Mouse (Mus musculus) embryonic facial prominence, embryonic 10.5 days (tissue): Measurements from ENCODE around the gene Fermt2. TPM values are rescaled to one million over a fixed set of nuclear protein-coding genes. Genes with fewer than 3 reads are reported as not detected.

Source experiments
- DNase-seq: peaks from one replicate; pipeline ENCODE4 v3.0.0-alpha.2; 2017; ENCODE audit warnings: low spot score
- H3K27ac ChIP-seq: fragments of 300-500 bp; sonication (generic); replicated peaks from 2 replicates; pipeline ENCODE4 v1.5.1; 2016; ENCODE audit warnings: mild to moderate bottlenecking
- H3K27me3 ChIP-seq: fragments of 300-500 bp; sonication (generic); replicated peaks from 2 replicates; pipeline ENCODE4 v1.6.1; 2016; ENCODE audit warnings: low read depth, mild to moderate bottlenecking; ENCODE audit not compliant: poor library complexity, severe bottlenecking
- H3K36me3 ChIP-seq: fragments of 300-500 bp; sonication (generic); replicated peaks from 2 replicates; pipeline ENCODE4 v1.6.1; 2016; ENCODE audit warnings: mild to moderate bottlenecking, moderate library complexity
- H3K4me1 ChIP-seq: fragments of 300-500 bp; sonication (generic); 2 replicates; pipeline ENCODE4 v1.6.1; 2016
- H3K4me3 ChIP-seq: fragments of 300-500 bp; sonication (generic); 2 replicates; pipeline ENCODE4 v1.5.1; 2016; ENCODE audit warnings: mild to moderate bottlenecking, moderate library complexity
- H3K9me3 ChIP-seq: fragments of 300-500 bp; sonication (generic); 2 replicates; pipeline ENCODE4 v1.6.1; 2016; ENCODE audit warnings: mild to moderate bottlenecking
- WGBS: fragments of 180-500 bp; shearing (Covaris S2); methylation state at CpG from one replicate; pipeline ENCODE4 v1.1.7; 2016; 5-methylcytosine and 5-hydroxymethylcytosine counted together
- polyA plus RNA-seq: library from polyadenylated mRNA; unstranded; fragments of >200 nt; fragmentation: Nextera tagmentation; extraction: Ambion mirVana; gene quantifications from 2 replicates; pipeline ENCODE4 v1.2.1, GENCODE M21; 2016

The Fermt2 gene
- polyA plus RNA-seq, 1 experiment from 2014 or later, result 99.7 TPM

DNA sequence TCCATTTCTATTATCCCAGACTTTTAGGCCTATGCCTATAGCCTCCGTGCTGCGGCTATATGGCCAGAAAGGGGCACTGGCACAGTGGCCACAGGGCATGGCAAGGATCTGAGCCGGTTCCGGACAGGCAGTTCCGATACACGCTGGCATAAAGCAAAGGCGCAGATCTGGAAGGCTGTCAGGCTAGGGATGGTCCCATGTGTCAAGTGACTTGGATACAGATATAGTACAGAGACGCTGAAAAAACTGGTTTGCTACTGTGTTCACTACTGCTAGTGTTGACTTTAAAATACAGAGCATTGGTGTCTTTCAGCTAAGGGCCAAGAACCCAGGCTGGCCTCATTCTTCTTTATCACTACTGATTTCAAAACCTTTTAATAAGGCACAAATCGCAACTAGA, 72.9 kb downstream of the Fermt2 start:
- Histone ChIP-seq H3K9me3 (no peaks in the 10 kb centered on the region), H3K4me3 (no peak overlapping the region), H3K4me1 (peaks cover 55% of the 10 kb centered on the region), H3K27me3 (no peaks in the 10 kb centered on the region), H3K27ac (peak overlapping the region; percentile 66; the same call in 1 of the 2 replicates), H3K36me3 (peaks cover 45% of the 10 kb centered on the region)
- DNase-seq, result no peak
- WGBS, result 83% methylated on average over 9 of the region's 9 CpGs

- Histone ChIP-seq H3K9me3 (no peaks in the 10 kb centered on the region), H3K36me3 (peaks cover 39% of the 10 kb centered on the region), H3K27me3 (no peaks in the 10 kb centered on the region), H3K4me3 (no peak overlapping the region), H3K4me1 (peaks cover 58% of the 10 kb centered on the region), H3K27ac (no peak overlapping the region; the same call in 1 of the 2 replicates)
- DNase-seq, result no peak
- 0% methylated on average over 1 of the region's 1 CpGs for WGBS
Measured at GRCm38 (mm10) chr14:45456502-45456846, 73.4 kb downstream of the Fermt2 start.

DNA sequence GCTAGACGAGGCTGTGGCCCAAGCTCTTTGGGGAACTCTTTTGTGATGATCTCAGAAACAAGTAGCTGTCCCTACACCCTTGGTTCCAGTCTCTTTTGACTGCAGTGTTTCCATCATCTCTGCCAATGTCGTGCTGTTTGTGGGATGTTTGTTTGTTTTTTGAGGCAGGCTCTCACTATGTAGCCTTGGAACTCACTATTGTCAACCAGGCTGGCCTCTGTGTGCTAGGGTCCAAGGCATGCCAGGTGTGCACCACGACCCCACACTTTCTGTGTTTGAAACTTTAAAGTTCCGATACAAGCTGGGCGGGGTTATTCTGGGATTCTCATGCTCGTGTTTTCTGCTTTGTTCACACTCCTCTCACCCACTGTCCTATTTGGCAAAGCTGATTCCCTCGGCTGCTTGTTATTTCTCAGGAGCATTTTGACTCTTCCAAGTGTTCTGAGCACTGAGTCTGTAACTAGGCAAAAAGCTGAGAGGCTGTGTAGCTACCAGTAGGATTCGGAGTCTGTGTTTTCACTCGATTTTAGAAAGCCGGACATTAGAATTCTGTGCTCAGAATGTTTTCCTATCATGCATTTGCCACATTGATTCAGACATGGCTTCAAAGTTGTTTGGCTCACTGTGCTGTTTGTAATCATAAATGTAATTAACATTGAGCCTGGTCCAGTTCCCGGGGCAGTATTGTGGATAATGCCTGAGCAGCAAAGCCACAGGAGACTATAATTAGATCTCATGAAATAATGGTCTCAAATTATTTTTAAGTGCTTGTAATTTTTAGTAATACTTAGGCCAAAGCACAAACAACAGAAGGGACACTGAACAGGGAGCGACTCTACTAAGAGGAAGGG, 74.0 kb downstream of the Fermt2 start:
- no peak for DNase-seq
- Histone ChIP-seq H3K9me3 (no peaks in the 10 kb centered on the region), H3K27ac (peak overlapping the region; percentile 66; the same call in 1 of the 2 replicates), H3K36me3 (peaks cover 34% of the 10 kb centered on the region), H3K27me3 (no peaks in the 10 kb centered on the region), H3K4me1 (peaks cover 63% of the 10 kb centered on the region), H3K4me3 (no peak overlapping the region)
- WGBS, result 54% methylated on average over 12 of the region's 12 CpGs

- H3K36me3 ChIP-seq, result peaks cover 12% of the 10 kb centered on the region
- H3K9me3 ChIP-seq, result no peaks in the 10 kb centered on the region
- H3K27me3 ChIP-seq, result no peaks in the 10 kb centered on the region
- peaks cover 66% of the 10 kb centered on the region for H3K4me1 ChIP-seq
- no peak overlapping the region for H3K4me3 ChIP-seq
- H3K27ac ChIP-seq, result peak overlapping the region; percentile 69
- DNase-seq, result no peak
- WGBS, result 61% methylated on average over 5 of the region's 5 CpGs
Measured at GRCm38 (mm10) chr14:45453538-45454233, 76.2 kb downstream of the Fermt2 start.

- 25% methylated on average over 11 of the region's 11 CpGs for WGBS
- no peaks in the 10 kb centered on the region for H3K9me3 ChIP-seq
- H3K4me3 ChIP-seq, result no peak overlapping the region
- H3K27ac ChIP-seq, result peak overlapping the region; percentile 54; the same call in 1 of the 2 replicates
- peaks cover 5% of the 10 kb centered on the region for H3K36me3 ChIP-seq
- no peaks in the 10 kb centered on the region for H3K27me3 ChIP-seq
- DNase-seq, result no peak
- H3K4me1 ChIP-seq, result peaks cover 63% of the 10 kb centered on the region
Measured at GRCm38 (mm10) chr14:45452861-45453512, 76.9 kb downstream of the Fermt2 start.

DNA sequence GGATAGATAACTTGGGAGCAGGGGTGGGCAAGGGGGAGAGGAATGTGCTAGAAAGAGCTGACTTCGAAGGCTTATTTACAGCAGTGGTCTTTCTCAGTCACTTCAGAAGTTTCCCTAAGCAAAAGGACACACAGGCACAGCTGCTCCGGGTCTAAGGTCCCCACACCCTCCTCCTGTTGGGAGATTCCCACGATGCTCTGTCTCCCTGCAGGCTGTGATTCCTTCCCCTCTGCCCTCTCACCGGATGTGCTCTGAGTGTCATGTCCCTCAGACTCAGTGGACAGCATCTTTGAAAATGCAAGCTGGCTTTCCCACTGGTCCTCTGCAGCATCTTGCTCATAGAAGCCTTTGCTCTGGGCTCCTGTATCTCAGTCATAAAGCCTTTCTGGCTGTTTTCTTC, 77.8 kb downstream of the Fermt2 start:
- Histone ChIP-seq H3K27ac (peak overlapping the region; percentile 51), H3K9me3 (no peaks in the 10 kb centered on the region), H3K4me3 (no peak overlapping the region), H3K4me1 (peaks cover 62% of the 10 kb centered on the region), H3K36me3 (no peaks in the 10 kb centered on the region), H3K27me3 (no peaks in the 10 kb centered on the region)
- no peak for DNase-seq
- WGBS, result 34% methylated on average over 4 of the region's 4 CpGs

- Histone ChIP-seq H3K27me3 (no peaks in the 10 kb centered on the region), H3K9me3 (no peaks in the 10 kb centered on the region), H3K4me1 (peaks cover 54% of the 10 kb centered on the region), H3K27ac (no peak overlapping the region; the same call in 1 of the 2 replicates), H3K4me3 (no peak overlapping the region), H3K36me3 (no peaks in the 10 kb centered on the region)
- peak; percentile 28 for DNase-seq
- WGBS, result 17% methylated on average over 2 of the region's 2 CpGs
Measured at GRCm38 (mm10) chr14:45451090-45451489, 78.8 kb downstream of the Fermt2 start.

DNA sequence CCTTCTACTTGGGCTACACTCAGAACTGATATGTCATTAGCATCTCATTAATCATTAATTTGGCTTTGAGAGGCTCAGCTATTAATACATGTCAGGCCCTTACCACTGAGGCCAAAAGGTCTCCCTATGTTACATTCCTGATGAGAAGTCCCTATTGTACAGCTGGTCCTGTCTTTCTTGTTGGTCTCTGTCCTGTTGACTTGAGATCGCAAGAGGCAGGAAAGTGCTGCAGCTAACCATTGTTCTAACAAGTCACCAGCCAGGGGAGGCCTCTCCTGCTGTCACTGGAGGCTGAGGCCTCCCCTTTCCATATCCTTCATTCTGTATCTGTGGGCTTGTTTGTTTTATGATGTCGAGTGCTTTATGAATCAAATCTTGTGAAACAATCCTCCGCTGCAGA, 83.1 kb downstream of the Fermt2 start:
- H3K9me3 ChIP-seq, result no peaks in the 10 kb centered on the region
- H3K4me3 ChIP-seq, result no peak overlapping the region
- no peaks in the 10 kb centered on the region for H3K36me3 ChIP-seq
- 83% methylated on average over 3 of the region's 3 CpGs for WGBS
- peaks cover 38% of the 10 kb centered on the region for H3K4me1 ChIP-seq
- H3K27me3 ChIP-seq, result no peaks in the 10 kb centered on the region
- H3K27ac ChIP-seq, result no peak overlapping the region
- DNase-seq, result no peak

- Histone ChIP-seq H3K9me3 (no peaks in the 10 kb centered on the region), H3K4me3 (no peak overlapping the region), H3K36me3 (no peaks in the 10 kb centered on the region), H3K27me3 (no peaks in the 10 kb centered on the region), H3K27ac (peak overlapping the region; percentile 51; the same call in 1 of the 2 replicates), H3K4me1 (peaks cover 39% of the 10 kb centered on the region)
- no peak for DNase-seq
- WGBS, result 44% methylated on average over 12 of the region's 12 CpGs
Measured at GRCm38 (mm10) chr14:45445445-45445844, 84.5 kb downstream of the Fermt2 start.

DNA sequence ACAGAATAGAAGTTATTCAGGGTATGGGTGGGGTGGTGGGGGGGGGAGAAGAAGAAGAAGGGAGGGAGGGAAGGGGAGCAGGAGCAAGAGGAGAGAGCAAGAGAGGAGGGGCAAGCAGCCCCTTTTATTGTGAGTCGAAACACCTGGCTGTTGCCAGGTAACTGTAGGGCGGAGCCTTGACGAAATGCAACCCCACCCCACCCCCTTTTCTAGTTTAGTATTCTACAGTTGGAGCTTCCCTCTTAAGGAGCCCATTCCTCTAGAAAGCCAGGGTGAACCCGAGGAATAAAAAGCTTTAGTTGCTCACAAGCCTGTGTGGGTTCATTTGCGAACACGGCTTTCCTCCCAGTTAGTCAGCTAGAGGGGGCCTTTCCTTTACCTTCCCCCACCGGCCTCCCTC, 85.0 kb downstream of the Fermt2 start:
- DNase-seq, result no peak
- Histone ChIP-seq H3K9me3 (no peaks in the 10 kb centered on the region), H3K27ac (peak overlapping the region; percentile 51; the same call in 1 of the 2 replicates), H3K27me3 (no peaks in the 10 kb centered on the region), H3K4me3 (no peak overlapping the region), H3K36me3 (no peaks in the 10 kb centered on the region), H3K4me1 (peaks cover 41% of the 10 kb centered on the region)
- WGBS, result 54% methylated on average over 7 of the region's 7 CpGs

DNA sequence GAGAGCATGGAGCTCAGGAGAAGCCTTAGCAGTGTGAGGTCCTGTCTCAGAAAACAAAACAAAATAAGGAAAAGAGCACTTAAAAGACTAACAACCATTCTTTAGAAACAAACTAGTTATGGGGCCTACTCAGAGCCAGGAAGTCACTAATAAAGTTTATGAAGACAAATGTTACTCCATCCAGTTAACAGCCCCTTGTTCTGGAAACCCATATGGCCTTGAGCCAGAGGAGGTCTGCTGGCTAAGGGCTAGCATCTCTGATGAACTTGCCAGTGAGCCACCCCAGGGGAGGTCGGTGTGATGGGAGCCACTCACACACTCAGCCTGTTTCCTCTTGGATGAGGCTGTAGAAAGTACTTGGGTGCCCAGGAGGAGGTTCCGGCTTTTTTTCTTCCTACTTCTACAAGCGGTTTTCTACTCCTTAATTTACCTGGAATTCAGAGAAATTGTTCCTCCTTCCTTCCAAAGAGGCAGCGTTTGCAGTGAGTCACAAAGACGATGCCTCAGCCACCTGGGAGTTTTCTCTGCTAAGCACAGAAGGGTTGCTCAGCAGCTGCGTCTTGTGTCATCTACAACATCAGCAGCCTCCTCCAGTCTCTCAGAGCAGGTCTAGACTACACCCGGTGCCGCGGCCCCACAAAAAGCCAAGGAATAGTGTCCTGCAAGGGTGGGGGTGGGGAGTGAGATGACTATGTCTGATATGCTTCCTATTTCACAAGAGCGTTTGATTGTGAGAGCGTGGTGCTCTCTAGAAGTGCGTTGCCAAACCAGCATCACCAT, 86.9 kb downstream of the Fermt2 start:
- WGBS, result 69% methylated on average over 12 of the region's 12 CpGs
- H3K27ac ChIP-seq, result peak overlapping the region; percentile 61
- peaks cover 56% of the 10 kb centered on the region for H3K4me1 ChIP-seq

GRCm38 (mm10) chr14:45441291-45441690, 88.6 kb downstream of the Fermt2 start:
- Histone ChIP-seq H3K9me3 (no peaks in the 10 kb centered on the region), H3K4me3 (no peak overlapping the region), H3K27ac (no peak overlapping the region; the same call in 1 of the 2 replicates), H3K27me3 (no peaks in the 10 kb centered on the region), H3K4me1 (peaks cover 70% of the 10 kb centered on the region), H3K36me3 (no peaks in the 10 kb centered on the region)
- WGBS, result 64% methylated on average over 6 of the region's 6 CpGs
- DNase-seq, result peak; percentile 16

More for the DNA sequence above, 86.9 kb downstream of the Fermt2 start:
- no peaks in the 10 kb centered on the region for H3K36me3 ChIP-seq
- no peaks in the 10 kb centered on the region for H3K9me3 ChIP-seq
- H3K27me3 ChIP-seq, result no peaks in the 10 kb centered on the region
- H3K4me3 ChIP-seq, result no peak overlapping the region
- no peak for DNase-seq
